Mouse (Mus musculus) brain, embryonic 14.5 days (tissue): ENCODE measurements around the gene Pacs1.

Experiments
- CTCF ChIP-seq: fragments of 200-500 bp; IDR thresholded peaks from 2 replicates; pipeline ENCODE4 v1.5.1; 2012; ENCODE audit warnings: inconsistent platforms, mild to moderate bottlenecking, moderate library complexity, borderline replicate concordance; ENCODE audit not compliant: insufficient read depth, insufficient read length; ENCODE audit errors: extremely low read depth
- POLR2A ChIP-seq: fragments of 200-500 bp; IDR thresholded peaks from 2 replicates; pipeline ENCODE4 v1.6.1; 2012; ENCODE audit warnings: mild to moderate bottlenecking, inconsistent platforms, borderline replicate concordance; ENCODE audit not compliant: poor library complexity, insufficient read depth, insufficient read length, severe bottlenecking; ENCODE audit errors: extremely low read depth

DNA sequence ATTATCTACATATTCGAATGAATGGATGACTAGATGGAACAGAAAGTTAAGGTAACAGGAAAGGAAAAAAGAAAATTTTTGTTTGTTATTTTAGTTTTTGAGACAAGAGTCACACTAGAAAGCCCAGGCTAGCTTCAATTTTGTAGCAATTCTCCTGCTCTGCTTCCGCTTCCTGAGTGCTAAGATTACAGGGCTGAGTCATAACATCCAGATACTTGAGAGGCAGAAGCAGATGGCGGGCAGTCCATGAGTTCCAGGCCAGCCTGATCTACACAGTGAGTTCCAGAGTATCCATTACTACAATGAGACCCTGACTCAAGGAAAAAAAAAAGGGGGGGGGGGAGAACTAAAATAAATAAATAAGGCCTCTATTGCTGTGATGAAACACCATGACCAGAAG lies 52.5 kb downstream of the Pacs1 start:
- no peak for TF ChIP-seq POLR2A
- no peak for TF ChIP-seq CTCF
